In genomic region chr5:105679921-105680843, GRCm38 (mm10) we compare ENCODE assay signal across 15 mouse cellular contexts. TPM values are rescaled to one million over a fixed set of nuclear protein-coding genes. Genes with fewer than 3 reads are reported as not detected.
DNase-seq lines count a peak whose midpoint lies in the region; ATAC-seq and TF ChIP-seq lines count a peak whose summit lies in the region.
"Had no signal": no experiment of that assay in that cellular context is flagged by ENCODE, and none has a peak within 500 bp of the region (broad histone marks: within the 10 kb centered on the region; RNA-seq: fewer than 3 reads in every experiment).

No protein-coding gene starts in this region.

- no peaks in the 10 kb centered on the region for H3K36me3 ChIP-seq in intestine, embryonic 15.5 days
- no peaks in the 10 kb centered on the region for H3K36me3 ChIP-seq in intestine, postnatal 0 days (ENCODE audit: control insufficient read depth, insufficient read depth)
- H3K36me3 ChIP-seq in spleen, adult 2 months (ENCODE audit: control insufficient read depth, insufficient read depth, low read length): no peaks in the 10 kb centered on the region
- H3K36me3 ChIP-seq: midbrain, embryonic 12.5 days had no signal

- no peak for TF ChIP-seq CTCF in intestine, postnatal 0 days (IDR thresholded peaks at IDR 0.05; ENCODE audit: low read depth)
- TF ChIP-seq CTCF in spleen, adult 2 months (IDR thresholded peaks at IDR 0.05; ENCODE audit: extremely low read depth, insufficient read depth, insufficient read length, insufficient replicate concordance): no peak
- TF ChIP-seq CTCF in gastrocnemius, adult 2 months (IDR thresholded peaks at IDR 0.05): no peak

- no peak overlapping the region for H3K27ac ChIP-seq in intestine, embryonic 15.5 days
- no peak overlapping the region for H3K27ac ChIP-seq in intestine, postnatal 0 days (ENCODE audit: low read depth, low read length)
- H3K27ac ChIP-seq in spleen, adult 2 months (ENCODE audit: insufficient read depth, low read length): peak overlapping the region; percentile 32; the same call in 1 of the 2 replicates
- no peak overlapping the region for H3K27ac ChIP-seq in gastrocnemius, adult 2 months
- H3K27ac ChIP-seq: hindbrain, postnatal 0 days; midbrain, embryonic 12.5 days had no signal

- no peaks in the 10 kb centered on the region for H3K9me3 ChIP-seq in intestine, embryonic 15.5 days
- H3K9me3 ChIP-seq in intestine, postnatal 0 days (ENCODE audit: control insufficient read depth): no peaks in the 10 kb centered on the region
- H3K9me3 ChIP-seq: midbrain, embryonic 12.5 days had no signal

- peak in 1 of 2 experiments; percentile 32 for DNase-seq in spleen, adult 2 months (ENCODE audit: low read depth in 1 of 2, low spot score in 2 of 2)
- DNase-seq in spleen, adult 12 weeks (ENCODE audit: low spot score): no peak
- DNase-seq in kidney, postnatal 14 days: peak; percentile 29
- DNase-seq in cerebellum, adult 9-11 months: no peak
- DNase-seq in adrenal gland, postnatal 25 days: no peak
- no peak for DNase-seq in gastrocnemius, adult 2 months
- DNase-seq: heart, postnatal 10 days; lung, postnatal 10 days; right cerebral cortex, adult 18-20 months had no signal

- 0 out of 2 replicates have a peak, but pooled peaks cover 3% of the 10 kb centered on the region for H3K4me1 ChIP-seq in intestine, embryonic 15.5 days (replicated peaks)
- no peaks in the 10 kb centered on the region for H3K4me1 ChIP-seq in intestine, postnatal 0 days (replicated peaks; ENCODE audit: control insufficient read depth, insufficient read depth, low read length)
- peaks cover 31% of the 10 kb centered on the region; the same call in 1 of the 2 replicates for H3K4me1 ChIP-seq in spleen, adult 2 months (ENCODE audit: control insufficient read depth, insufficient read depth, insufficient read length)

- TF ChIP-seq POLR2A in spleen, adult 2 months (IDR thresholded peaks at IDR 0.05; ENCODE audit: low read depth, low read length): no peak

- 66% methylated on average over 9 of the region's 9 CpGs for WGBS in intestine, embryonic 15.5 days
- 64% methylated on average over 9 of the region's 9 CpGs for WGBS in intestine, postnatal 0 days
- WGBS in spleen, adult 2 months: 76% methylated on average over 9 of the region's 9 CpGs

- no peak overlapping the region for H3K4me3 ChIP-seq in intestine, embryonic 15.5 days (replicated peaks)
- H3K4me3 ChIP-seq in intestine, postnatal 0 days (ENCODE audit: low read depth, low read length): no peak overlapping the region
- H3K4me3 ChIP-seq in spleen, adult 2 months (ENCODE audit: extremely low read depth, insufficient read depth, insufficient read length): no peak overlapping the region
- no peak overlapping the region for H3K4me3 ChIP-seq in gastrocnemius, adult 2 months
- H3K4me3 ChIP-seq: midbrain, embryonic 12.5 days had no signal

- no peak overlapping the region for H3K9ac ChIP-seq in intestine, embryonic 15.5 days
- H3K9ac ChIP-seq in intestine, postnatal 0 days (ENCODE audit: low read depth, low read length): no peak overlapping the region
- H3K9ac ChIP-seq: midbrain, embryonic 12.5 days had no signal

- peak; percentile 36 for ATAC-seq in intestine, embryonic 15.5 days
- no peak for ATAC-seq in intestine, postnatal 0 days
- ATAC-seq: hindbrain, postnatal 0 days; Patski had no signal

- intact Hi-C loops in gastrocnemius, adult 2 months (cut with DNase I): no loop called here

- H3K27me3 ChIP-seq in intestine, embryonic 15.5 days (replicated peaks): no peaks in the 10 kb centered on the region
- H3K27me3 ChIP-seq in intestine, postnatal 0 days (replicated peaks; ENCODE audit: control insufficient read depth, insufficient read depth, low read length): no peaks in the 10 kb centered on the region
- no peaks in the 10 kb centered on the region for H3K27me3 ChIP-seq in spleen, adult 2 months (ENCODE audit: control insufficient read depth, insufficient read depth, low read length)
- H3K27me3 ChIP-seq: CH12.LX; midbrain, embryonic 12.5 days; Patski had no signal

- no peak overlapping the region for H3K4me2 ChIP-seq in intestine, embryonic 15.5 days (replicated peaks)
- no peak overlapping the region for H3K4me2 ChIP-seq in intestine, postnatal 0 days (replicated peaks; ENCODE audit: low read depth)
- H3K4me2 ChIP-seq: midbrain, embryonic 12.5 days had no signal

RNA-seq across cellular contexts. Expression of gene Lrrc8d, which starts 19.6 kb away (rescaled TPM):
- polyA plus RNA-seq in intestine, embryonic 15.5 days (2015; fragmentation: Nextera tagmentation; extraction: Ambion mirVana): 14.8 and 16.2 TPM in 2 replicates
- polyA plus RNA-seq in intestine, postnatal 0 days (2015; fragmentation: Nextera tagmentation; extraction: Ambion mirVana): 14.5 and 15.3 TPM in 2 replicates
- polyA plus RNA-seq in spleen, adult 2 months (2012; rRNA removed): 5.2 and 6.4 TPM in 2 replicates
- 99.7 and 124 TPM in 2 replicates for total RNA-seq in adrenal gland, postnatal 25 days (2021)
- 1 to 10 TPM; 3.2 to 5.0 TPM for total RNA-seq in gastrocnemius, adult 2 months (2021)
